Mouse (Mus musculus): Measurements from ENCODE around the gene Tril. TPM values are rescaled to one million over a fixed set of nuclear protein-coding genes. Genes with fewer than 3 reads are reported as not detected.

Gene Tril
- polyA plus RNA-seq, 2 experiments = 68.1 to 70.0 TPM

- peak overlapping the region; percentile 91 for H3K9ac ChIP-seq (ENCODE audit: low read depth, low read length, severe bottlenecking)
- H3K27ac ChIP-seq (replicated peaks; ENCODE audit: low read depth, low read length) = peak overlapping the region; percentile 98
- H3K27me3 ChIP-seq (ENCODE audit: control insufficient read depth, insufficient read depth, low read length) = 0 out of 2 replicates have a peak, but pooled peaks cover 13% of the 10 kb centered on the region
- no peaks in the 10 kb centered on the region for H3K9me3 ChIP-seq (ENCODE audit: control insufficient read depth, low read length)
- ATAC-seq (ENCODE audit: low FRiP score, low read depth) = no peak
- H3K36me3 ChIP-seq (ENCODE audit: control insufficient read depth, insufficient read depth, low read length) = peaks cover 14% of the 10 kb centered on the region; the same call in 1 of the 2 replicates
- H3K4me2 ChIP-seq (replicated peaks; ENCODE audit: low read depth, low read length, severe bottlenecking) = peak overlapping the region; percentile 88
- no peak for TF ChIP-seq POLR2A (IDR thresholded peaks at IDR 0.05; ENCODE audit: borderline replicate concordance, extremely low read depth, insufficient read depth, insufficient read length)
- H3K4me1 ChIP-seq (ENCODE audit: control insufficient read depth, insufficient read depth, low read length) = peaks cover 33% of the 10 kb centered on the region
- peak; percentile 38 for DNase-seq (ENCODE audit: low spot score)
- under 1% methylated on average over 18 of the region's 18 CpGs for WGBS
- peak overlapping the region; percentile 69 for H3K4me3 ChIP-seq (replicated peaks; ENCODE audit: low read length)
Measured at GRCm38 (mm10) chr6:53821041-53821501, 441 bp upstream of the Tril start.

- peaks cover 25% of the 10 kb centered on the region; the same call in 1 of the 2 replicates for H3K36me3 ChIP-seq (ENCODE audit: control insufficient read depth, insufficient read depth, low read length)
- ATAC-seq (ENCODE audit: low FRiP score, low read depth) (peak; percentile 6; the same call in 1 of the 2 replicates), DNase-seq (ENCODE audit: low spot score) (peak; percentile 22)
- H3K9me3 ChIP-seq (ENCODE audit: control insufficient read depth, low read length) = no peaks in the 10 kb centered on the region
- no peak for TF ChIP-seq POLR2A (IDR thresholded peaks at IDR 0.05; ENCODE audit: borderline replicate concordance, extremely low read depth, insufficient read depth, insufficient read length)
- peak overlapping the region; percentile 91 for H3K9ac ChIP-seq (ENCODE audit: low read depth, low read length, severe bottlenecking)
- peaks cover 34% of the 10 kb centered on the region for H3K4me1 ChIP-seq (ENCODE audit: control insufficient read depth, insufficient read depth, low read length)
- WGBS = under 1% methylated on average over 64 of the region's 64 CpGs
- H3K27me3 ChIP-seq (ENCODE audit: control insufficient read depth, insufficient read depth, low read length) = 0 out of 2 replicates have a peak, but pooled peaks cover 13% of the 10 kb centered on the region
- H3K27ac ChIP-seq (replicated peaks; ENCODE audit: low read depth, low read length) = peak overlapping the region; percentile 98
- peak overlapping the region; percentile 88 for H3K4me2 ChIP-seq (replicated peaks; ENCODE audit: low read depth, low read length, severe bottlenecking)
- peak overlapping the region; percentile 69 for H3K4me3 ChIP-seq (replicated peaks; ENCODE audit: low read length)
Measured at GRCm38 (mm10) chr6:53819761-53820485, 707 bp downstream of the Tril start.

- Histone ChIP-seq H3K27me3 (ENCODE audit: control insufficient read depth, insufficient read depth, low read length) (0 out of 2 replicates have a peak, but pooled peaks cover 13% of the 10 kb centered on the region), H3K4me1 (ENCODE audit: control insufficient read depth, insufficient read depth, low read length) (peaks cover 34% of the 10 kb centered on the region), H3K27ac (replicated peaks; ENCODE audit: low read depth, low read length) (peak overlapping the region; percentile 98), H3K36me3 (ENCODE audit: control insufficient read depth, insufficient read depth, low read length) (peaks cover 27% of the 10 kb centered on the region; the same call in 1 of the 2 replicates), H3K9ac (ENCODE audit: low read depth, low read length, severe bottlenecking) (peak overlapping the region; percentile 91), H3K4me2 (replicated peaks; ENCODE audit: low read depth, low read length, severe bottlenecking) (peak overlapping the region; percentile 88), H3K9me3 (ENCODE audit: control insufficient read depth, low read length) (no peaks in the 10 kb centered on the region), H3K4me3 (replicated peaks; ENCODE audit: low read length) (peak overlapping the region; percentile 69)
- 1% methylated on average over 48 of the region's 52 CpGs for WGBS
- peak; percentile 76 for DNase-seq (ENCODE audit: low spot score)
- no peak for TF ChIP-seq POLR2A (IDR thresholded peaks at IDR 0.05; ENCODE audit: borderline replicate concordance, extremely low read depth, insufficient read depth, insufficient read length)
- peak; percentile 32 for ATAC-seq (ENCODE audit: low FRiP score, low read depth)
Measured at GRCm38 (mm10) chr6:53818732-53819661, 1.6 kb downstream of the Tril start.

- peaks cover 34% of the 10 kb centered on the region for H3K4me1 ChIP-seq (ENCODE audit: control insufficient read depth, insufficient read depth, low read length)
Measured at GRCm38 (mm10) chr6:53818264-53818731, 2.3 kb downstream of the Tril start.

More at GRCm38 (mm10) chr6:53818264-53818731, 2.3 kb downstream of the Tril start:
- DNase-seq (ENCODE audit: low spot score) (peak; percentile 67), ATAC-seq (ENCODE audit: low FRiP score, low read depth) (peak; percentile 35)
- H3K9me3 ChIP-seq (ENCODE audit: control insufficient read depth, low read length) = no peaks in the 10 kb centered on the region
- peaks cover 27% of the 10 kb centered on the region; the same call in 1 of the 2 replicates for H3K36me3 ChIP-seq (ENCODE audit: control insufficient read depth, insufficient read depth, low read length)
- TF ChIP-seq POLR2A (IDR thresholded peaks at IDR 0.05; ENCODE audit: borderline replicate concordance, extremely low read depth, insufficient read depth, insufficient read length) = no peak
- H3K27me3 ChIP-seq (ENCODE audit: control insufficient read depth, insufficient read depth, low read length) = 0 out of 2 replicates have a peak, but pooled peaks cover 13% of the 10 kb centered on the region
- under 1% methylated on average over 42 of the region's 42 CpGs for WGBS
- H3K9ac ChIP-seq (ENCODE audit: low read depth, low read length, severe bottlenecking) = peak overlapping the region; percentile 91
- peak overlapping the region; percentile 98 for H3K27ac ChIP-seq (replicated peaks; ENCODE audit: low read depth, low read length)
- H3K4me3 ChIP-seq (replicated peaks; ENCODE audit: low read length) = peak overlapping the region; percentile 69
- peak overlapping the region; percentile 88 for H3K4me2 ChIP-seq (replicated peaks; ENCODE audit: low read depth, low read length, severe bottlenecking)

Measured in limb, embryonic 14.5 days (tissue).